Mouse (Mus musculus) thymus, adult 2 months (tissue): ENCODE results near the gene Tenm4. TPM values are rescaled to one million over a fixed set of nuclear protein-coding genes. Genes with fewer than 3 reads are reported as not detected.

Experiments
- DNase-seq: peaks from one replicate; pipeline ENCODE4 v3.0.0; 2021
- H3K27ac ChIP-seq: fragments of 200-500 bp; 2 replicates; pipeline ENCODE4 v1.5.1; 2012; ENCODE audit warnings: low read length, control low read depth; ENCODE audit not compliant: control insufficient read depth, insufficient read depth
- H3K27me3 ChIP-seq: fragments of 200-500 bp; 2 replicates; pipeline ENCODE4 v1.6.1; 2012; ENCODE audit warnings: mild to moderate bottlenecking, low read length, moderate library complexity, mixed read lengths; ENCODE audit not compliant: control insufficient read depth, insufficient read depth
- H3K36me3 ChIP-seq: fragments of 200-500 bp; 2 replicates; pipeline ENCODE4 v1.6.1; 2012; ENCODE audit warnings: mild to moderate bottlenecking, low read length, moderate library complexity; ENCODE audit not compliant: control insufficient read depth, insufficient read depth
- H3K4me1 ChIP-seq: fragments of 200-500 bp; replicated peaks from 2 replicates; pipeline ENCODE4 v1.6.1; 2012; ENCODE audit warnings: low read length; ENCODE audit not compliant: control insufficient read depth, insufficient read depth
- H3K4me3 ChIP-seq: fragments of 200-500 bp; 2 replicates; pipeline ENCODE4 v1.5.1; 2012; ENCODE audit warnings: mild to moderate bottlenecking, low read length, control low read depth, moderate library complexity; ENCODE audit not compliant: control insufficient read depth, insufficient read depth
- CTCF ChIP-seq: fragments of 200-500 bp; IDR thresholded peaks from 2 replicates; pipeline ENCODE4 v1.5.1; 2012; ENCODE audit warnings: mild to moderate bottlenecking, control low read depth, low read length, moderate library complexity, borderline replicate concordance; ENCODE audit not compliant: control insufficient read depth, poor library complexity, insufficient read depth; ENCODE audit errors: extremely low read depth
- POLR2A ChIP-seq: fragments of 200-500 bp; IDR thresholded peaks from 2 replicates; pipeline ENCODE4 v1.6.1; 2012; ENCODE audit warnings: mild to moderate bottlenecking, low read length, control low read depth, moderate library complexity; ENCODE audit not compliant: control insufficient read depth, poor library complexity, insufficient read depth; ENCODE audit errors: extremely low read depth
- WGBS: fragments of 180-500 bp; shearing (Covaris S2); methylation state at CpG from one replicate; pipeline ENCODE4 v1.1.7; 2018; 5-methylcytosine and 5-hydroxymethylcytosine counted together
- polyA plus RNA-seq: library from polyadenylated mRNA; depleted of rRNA; stranded (reverse); fragments of >200 nt; gene quantifications from 2 replicates; pipeline ENCODE4 v1.2.3, GENCODE M21; 2012

Gene Tenm4
- polyA plus RNA-seq, 1 experiment, result 2.7 TPM

DNA sequence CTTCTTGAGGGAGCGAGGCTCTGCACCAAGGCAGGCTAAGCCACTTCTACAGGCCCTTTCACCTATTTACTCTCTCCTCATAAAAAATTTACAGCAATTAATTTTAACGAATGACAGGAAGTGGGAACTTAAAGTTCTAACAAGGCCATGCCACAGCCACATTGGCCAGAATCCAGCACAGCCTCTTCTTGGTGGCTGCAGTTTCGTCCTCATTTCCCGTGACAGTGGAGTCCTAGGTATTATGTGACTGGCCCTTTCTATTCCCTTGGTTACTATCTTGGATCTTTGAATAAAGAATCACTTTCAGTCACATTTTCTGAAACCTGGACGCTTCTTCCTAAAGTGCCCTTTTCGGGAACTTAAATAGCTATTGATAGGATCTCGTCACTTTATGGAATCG lies 181.6 kb downstream of the Tenm4 start:
- H3K27me3 ChIP-seq, result no peaks in the 10 kb centered on the region
- TF ChIP-seq POLR2A, result no peak
- TF ChIP-seq CTCF, result no peak
- H3K36me3 ChIP-seq, result no peaks in the 10 kb centered on the region
- WGBS, result 56% methylated on average over 8 of the region's 8 CpGs
- no peak overlapping the region for H3K4me3 ChIP-seq
- H3K4me1 ChIP-seq, result no peaks in the 10 kb centered on the region
- DNase-seq, result no peak
- H3K27ac ChIP-seq, result no peak overlapping the region

DNA sequence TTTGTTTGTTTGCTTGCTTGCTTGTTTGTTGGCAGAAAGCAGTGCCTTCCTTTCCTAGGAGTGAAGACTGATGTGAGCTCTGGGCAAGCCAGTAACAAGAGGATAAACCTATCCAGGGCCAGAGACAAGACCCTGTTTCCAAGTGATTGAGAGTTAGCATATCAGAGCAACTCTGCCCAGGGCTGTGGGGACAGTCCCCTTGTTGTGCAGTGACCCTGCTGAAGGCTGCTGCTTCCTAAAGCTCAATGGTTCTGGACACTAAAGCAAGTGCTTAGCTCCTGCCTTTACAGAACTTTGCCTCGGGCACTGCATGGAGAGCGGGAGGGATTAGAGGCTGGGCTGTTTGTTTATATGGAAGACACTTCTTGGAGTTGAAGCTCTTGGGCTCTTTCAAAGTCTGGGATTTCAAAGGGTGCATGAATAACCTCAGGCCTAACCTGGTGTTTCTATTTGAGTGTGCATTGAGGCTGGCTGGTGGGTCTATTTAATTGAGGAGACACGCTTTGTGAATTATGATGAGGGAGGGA lies 185.3 kb downstream of the Tenm4 start:
- TF ChIP-seq POLR2A (no peak), CTCF (no peak)
- Histone ChIP-seq H3K27ac (no peak overlapping the region), H3K4me3 (no peak overlapping the region), H3K4me1 (no peaks in the 10 kb centered on the region), H3K36me3 (no peaks in the 10 kb centered on the region), H3K27me3 (no peaks in the 10 kb centered on the region)
- DNase-seq, result no peak
- 86% methylated on average over 3 of the region's 3 CpGs for WGBS

DNA sequence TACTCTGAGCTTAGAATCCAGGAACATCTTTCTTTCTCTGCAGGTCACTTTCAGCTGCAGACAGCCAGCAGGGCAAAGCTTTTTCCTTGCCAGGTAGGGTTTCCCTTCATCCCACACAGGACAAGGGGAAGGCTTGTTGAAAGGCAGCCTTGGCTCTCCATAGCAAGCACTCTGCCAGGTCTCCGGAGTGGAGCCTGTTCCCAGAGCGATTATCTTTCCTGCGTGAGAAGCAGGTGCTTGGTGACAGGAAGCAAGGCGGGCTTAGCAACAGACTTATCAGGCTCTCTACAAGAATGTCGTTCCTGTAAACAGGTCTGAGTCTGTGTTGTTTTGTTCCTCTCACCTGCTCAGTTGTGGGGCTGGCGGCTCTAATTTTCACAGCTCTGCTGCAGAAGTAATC lies 186.5 kb downstream of the Tenm4 start:
- no peak overlapping the region for H3K27ac ChIP-seq
- DNase-seq, result no peak
- no peak overlapping the region for H3K4me3 ChIP-seq
- TF ChIP-seq CTCF, result no peak
- no peak for TF ChIP-seq POLR2A
- H3K36me3 ChIP-seq, result no peaks in the 10 kb centered on the region
- H3K4me1 ChIP-seq, result no peaks in the 10 kb centered on the region
- no peaks in the 10 kb centered on the region for H3K27me3 ChIP-seq
- WGBS, result 17% methylated on average over 6 of the region's 6 CpGs

DNA sequence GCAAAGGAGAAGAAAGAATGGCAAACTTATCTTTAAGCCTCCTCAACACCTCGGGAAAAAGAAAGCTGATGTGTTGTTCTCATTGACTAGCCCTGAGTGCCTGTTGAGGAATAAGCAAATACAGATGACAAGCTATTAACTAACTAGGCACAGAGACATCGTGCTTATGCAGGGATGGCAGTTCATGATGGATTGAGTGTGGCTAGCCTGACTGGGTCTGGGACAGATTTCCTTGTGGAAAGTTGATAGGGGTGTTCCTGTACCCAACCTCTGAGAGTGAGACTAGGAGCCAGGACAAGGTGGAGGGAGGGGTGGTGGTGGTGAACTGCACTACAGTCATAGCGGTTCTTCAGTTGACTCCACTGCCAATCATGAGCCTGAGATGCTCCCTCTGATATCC lies 192.3 kb downstream of the Tenm4 start:
- Histone ChIP-seq H3K36me3 (no peaks in the 10 kb centered on the region), H3K27me3 (no peaks in the 10 kb centered on the region), H3K4me3 (no peak overlapping the region), H3K27ac (no peak overlapping the region), H3K4me1 (no peaks in the 10 kb centered on the region)
- no peak for DNase-seq
- 79% methylated on average over 3 of the region's 3 CpGs for WGBS
- TF ChIP-seq POLR2A (no peak), CTCF (no peak)

DNA sequence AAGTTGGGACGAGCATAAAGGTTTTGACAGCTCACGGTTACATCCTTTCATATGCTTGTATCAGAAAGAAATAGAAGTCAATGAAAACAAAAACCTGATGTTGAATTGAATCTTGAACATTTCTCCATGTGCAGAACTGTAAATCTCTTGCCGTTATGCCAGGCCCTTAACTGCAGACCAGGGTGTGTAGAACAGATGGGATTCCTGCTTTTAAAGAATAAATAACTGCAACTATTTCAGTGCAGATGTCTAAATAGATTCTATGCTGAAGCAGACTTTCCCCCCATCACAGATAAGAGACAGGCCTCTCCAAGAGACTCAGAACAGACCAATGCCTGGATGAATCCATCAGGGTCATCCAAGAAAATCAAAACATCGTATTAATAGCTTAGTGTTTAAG lies 198.9 kb downstream of the Tenm4 start:
- H3K36me3 ChIP-seq, result no peaks in the 10 kb centered on the region
- TF ChIP-seq CTCF (no peak), POLR2A (no peak)
- H3K27me3 ChIP-seq, result no peaks in the 10 kb centered on the region
- no peak overlapping the region for H3K4me3 ChIP-seq
- DNase-seq, result no peak
- H3K27ac ChIP-seq, result no peak overlapping the region
- no peaks in the 10 kb centered on the region for H3K4me1 ChIP-seq
- 98% methylated on average over 4 of the region's 4 CpGs for WGBS

DNA sequence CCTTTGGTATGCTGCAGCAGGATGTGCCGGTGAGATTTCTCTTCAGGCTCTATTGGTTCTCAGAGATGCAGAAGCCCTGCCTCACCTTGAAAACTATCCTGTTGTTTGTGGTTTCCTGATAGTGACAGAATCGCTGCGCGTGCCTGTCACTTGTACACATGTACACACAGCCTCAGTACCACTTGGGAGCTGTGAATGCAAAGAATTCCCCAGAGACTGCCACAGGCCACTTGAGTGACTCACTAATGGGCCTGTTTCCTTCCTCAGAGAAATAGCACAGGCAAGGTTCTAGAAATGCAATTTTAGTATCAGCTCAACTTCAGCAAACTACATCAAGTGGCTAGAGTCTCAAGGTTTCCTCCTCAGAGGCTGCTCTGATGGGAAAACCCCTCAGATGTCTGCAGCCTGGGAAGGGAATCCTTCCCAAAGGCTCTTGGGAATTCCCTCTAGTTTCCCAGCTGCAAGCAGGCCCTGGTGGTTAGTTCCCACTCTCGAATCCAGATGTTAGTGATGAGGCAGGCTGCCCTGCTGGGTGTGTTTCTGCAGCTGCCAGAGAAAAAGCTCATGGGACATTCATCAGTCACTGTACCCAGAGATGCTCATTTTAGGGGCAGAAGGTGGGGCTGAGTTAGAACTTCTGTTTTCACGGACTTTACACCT lies 203.1 kb downstream of the Tenm4 start:
- H3K27ac ChIP-seq, result no peak overlapping the region
- no peaks in the 10 kb centered on the region for H3K36me3 ChIP-seq
- TF ChIP-seq POLR2A (no peak), CTCF (no peak)
- no peaks in the 10 kb centered on the region for H3K4me1 ChIP-seq
- 52% methylated on average over 6 of the region's 6 CpGs for WGBS
- no peaks in the 10 kb centered on the region for H3K27me3 ChIP-seq
- no peak overlapping the region for H3K4me3 ChIP-seq
- no peak for DNase-seq
